Mouse (Mus musculus) E14TG2a.4 (cell line): ENCODE measurements around the gene Katnal1.
A peak's percentile ranks its signal among the peaks of the same experiment; 100 is the strongest.

Experiments used
- H3K27me3 ChIP-seq: 2 replicates; pipeline ENCODE4 v1.6.1; 2014; ENCODE audit warnings: low read length, control low read depth; ENCODE audit not compliant: insufficient read depth
- H3K36me3 ChIP-seq: 2 replicates; pipeline ENCODE4 v1.6.1; 2014; ENCODE audit warnings: low read length, control low read depth; ENCODE audit not compliant: insufficient read depth
- H3K4me1 ChIP-seq: replicated peaks from 2 replicates; pipeline ENCODE4 v1.6.1; 2014; ENCODE audit warnings: low read depth, low read length, control low read depth
- H3K4me3 ChIP-seq: replicated peaks from 2 replicates; pipeline ENCODE4 v1.5.1; 2014; ENCODE audit warnings: mild to moderate bottlenecking, low read length
- H3K9me3 ChIP-seq: 2 replicates; pipeline ENCODE4 v1.6.1; 2014; ENCODE audit warnings: low read length, control low read depth
- CTCF ChIP-seq: conservative IDR thresholded peaks from 2 replicates; pipeline ENCODE4 v1.5.1; 2014; ENCODE audit warnings: low read length
- NANOG ChIP-seq: IDR thresholded peaks from 2 replicates; pipeline ENCODE4 v1.6.1; 2014; ENCODE audit warnings: borderline replicate concordance, low read length, mixed read lengths
- POU5F1 ChIP-seq: IDR thresholded peaks from 2 replicates; pipeline ENCODE4 v1.6.1; 2014; ENCODE audit warnings: low read length, borderline replicate concordance

Gene Katnal1

DNA sequence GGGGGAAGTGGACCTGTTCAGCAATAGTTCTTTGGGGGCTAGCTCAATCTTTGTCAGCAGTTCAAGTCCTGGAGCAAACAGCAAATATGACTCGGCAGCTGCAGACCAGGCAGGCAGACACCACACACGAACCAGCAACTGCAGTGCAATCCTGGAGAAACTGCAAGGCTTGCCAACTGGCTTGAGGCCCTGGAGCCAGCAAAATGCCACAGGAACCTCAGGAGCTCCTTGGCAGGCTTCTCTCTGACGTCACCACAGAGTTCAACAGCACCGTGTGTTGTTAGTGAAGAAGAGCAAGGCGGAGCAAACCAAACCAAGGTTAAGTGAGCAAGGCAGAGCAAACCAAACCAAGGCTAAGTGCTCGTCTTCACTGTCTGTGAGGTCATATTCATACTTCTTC lies 79.6 kb downstream of the Katnal1 start:
- Histone ChIP-seq H3K4me3 (no peak overlapping the region), H3K36me3 (no peaks in the 10 kb centered on the region), H3K27me3 (no peaks in the 10 kb centered on the region), H3K4me1 (peaks cover 23% of the 10 kb centered on the region), H3K9me3 (no peaks in the 10 kb centered on the region)
- no peak for TF ChIP-seq CTCF
- TF ChIP-seq POU5F1: no peak
- TF ChIP-seq NANOG: no peak

DNA sequence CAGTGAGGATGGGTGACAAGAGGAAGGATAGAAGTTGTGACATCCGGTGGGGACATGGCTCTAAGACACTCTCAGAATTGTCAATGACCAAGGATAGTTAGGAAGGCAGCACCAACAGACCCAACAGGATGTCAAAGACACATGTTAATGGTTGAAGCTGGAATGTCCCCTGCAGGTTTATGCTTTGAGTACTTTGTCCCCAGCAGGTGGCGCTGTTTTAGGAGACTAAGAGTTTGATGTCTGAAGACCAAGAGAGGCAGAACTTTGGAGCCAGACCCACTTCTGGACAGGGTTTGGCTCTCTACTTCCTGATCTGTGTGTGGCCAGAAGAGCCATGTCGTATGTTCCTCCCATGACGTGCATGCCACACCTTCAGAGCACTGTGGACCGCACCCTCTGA lies 82.1 kb downstream of the Katnal1 start:
- Histone ChIP-seq H3K36me3 (no peaks in the 10 kb centered on the region), H3K9me3 (no peaks in the 10 kb centered on the region), H3K4me1 (peaks cover 16% of the 10 kb centered on the region), H3K27me3 (0 out of 2 replicates have a peak, but pooled peaks cover 2% of the 10 kb centered on the region), H3K4me3 (no peak overlapping the region)
- TF ChIP-seq CTCF (peak; percentile 61), POU5F1 (no peak)

DNA sequence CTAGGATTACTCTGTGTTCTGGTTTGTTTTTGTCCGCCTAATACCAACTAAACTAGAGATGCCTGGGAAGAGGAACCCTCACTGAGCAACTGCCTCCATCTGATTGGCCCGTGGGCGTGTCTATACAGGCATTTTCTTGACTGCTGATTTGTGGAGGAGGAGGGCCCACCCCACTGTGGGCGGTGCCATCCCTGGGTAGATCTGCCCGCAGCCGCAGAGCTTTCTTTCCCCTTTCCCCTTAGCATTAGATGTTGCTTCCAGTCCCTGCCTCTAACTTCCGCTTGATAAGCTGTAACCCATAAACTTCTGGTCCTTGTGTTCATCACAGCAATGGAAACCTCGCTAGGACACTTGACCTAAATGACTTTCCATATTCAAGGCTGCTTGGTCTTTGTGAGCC lies 92.1 kb downstream of the Katnal1 start:
- no peaks in the 10 kb centered on the region for H3K36me3 ChIP-seq
- no peak for TF ChIP-seq NANOG
- TF ChIP-seq POU5F1: no peak
- TF ChIP-seq CTCF: no peak
- H3K27me3 ChIP-seq: peaks cover 20% of the 10 kb centered on the region
- H3K4me3 ChIP-seq: peak overlapping the region; percentile 46
- no peaks in the 10 kb centered on the region for H3K9me3 ChIP-seq
- H3K4me1 ChIP-seq: peaks cover 19% of the 10 kb centered on the region

DNA sequence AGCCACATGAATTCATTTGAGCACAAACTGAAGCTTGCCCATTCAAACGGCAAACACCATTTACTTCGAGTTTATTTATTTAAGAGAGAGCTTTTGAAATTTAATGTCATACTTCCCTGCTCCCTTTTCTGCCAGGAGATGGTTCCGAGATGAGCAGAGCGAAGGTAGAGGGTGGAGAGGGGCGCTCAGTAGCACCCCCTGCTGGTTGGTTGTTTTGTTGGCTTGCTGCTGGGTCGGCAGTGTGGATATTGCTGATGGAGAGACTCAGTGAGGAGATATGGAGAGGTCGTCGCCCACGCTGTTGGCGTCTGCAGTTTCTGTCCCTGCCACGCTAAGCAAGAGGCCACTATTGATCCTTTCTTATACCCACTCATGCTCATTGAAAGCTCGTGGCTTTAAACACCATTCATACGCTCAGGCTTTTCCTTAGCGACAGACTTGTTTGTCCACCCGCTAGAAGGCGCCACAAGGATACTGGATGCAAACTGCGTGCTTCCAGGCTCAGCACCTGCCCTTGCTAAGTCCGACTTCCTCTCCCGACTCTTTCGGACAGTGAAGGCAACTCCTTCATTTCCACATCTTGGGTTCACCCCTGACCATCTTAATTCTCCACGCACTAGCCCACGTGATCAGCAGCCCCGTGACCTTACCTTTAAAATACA lies 97.4 kb downstream of the Katnal1 start:
- Histone ChIP-seq H3K36me3 (no peaks in the 10 kb centered on the region), H3K4me1 (peaks cover 26% of the 10 kb centered on the region), H3K27me3 (peaks cover 58% of the 10 kb centered on the region), H3K9me3 (no peaks in the 10 kb centered on the region), H3K4me3 (peak overlapping the region; percentile 59)
- no peak for TF ChIP-seq NANOG
- peak; percentile 91 for TF ChIP-seq CTCF
- no peak for TF ChIP-seq POU5F1

DNA sequence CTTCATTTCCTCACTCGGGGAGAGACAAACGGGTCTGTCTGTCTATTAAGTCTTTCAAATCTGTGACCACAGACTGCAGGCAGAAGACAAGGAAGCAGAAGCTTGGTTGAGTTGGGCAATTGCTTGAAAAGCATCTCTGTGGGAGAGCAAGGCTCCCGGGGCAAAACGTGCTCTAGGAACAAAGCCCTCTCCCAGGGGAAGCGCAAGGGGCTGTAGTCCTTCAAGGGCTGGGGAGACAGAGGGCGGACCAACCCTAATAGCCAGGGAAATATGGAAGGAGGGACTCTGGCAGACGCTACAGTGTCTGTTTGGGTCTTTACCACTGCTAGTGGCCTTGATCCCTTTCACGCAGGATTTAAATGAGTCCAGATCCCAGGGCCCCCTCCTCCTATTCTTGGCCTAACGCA lies 98.0 kb downstream of the Katnal1 start:
- H3K27me3 ChIP-seq: peaks cover 63% of the 10 kb centered on the region
- no peaks in the 10 kb centered on the region for H3K36me3 ChIP-seq
- TF ChIP-seq NANOG (no peak), POU5F1 (no peak), CTCF (no peak)
- H3K9me3 ChIP-seq: no peaks in the 10 kb centered on the region
- peaks cover 23% of the 10 kb centered on the region for H3K4me1 ChIP-seq
- peak overlapping the region; percentile 59 for H3K4me3 ChIP-seq

DNA sequence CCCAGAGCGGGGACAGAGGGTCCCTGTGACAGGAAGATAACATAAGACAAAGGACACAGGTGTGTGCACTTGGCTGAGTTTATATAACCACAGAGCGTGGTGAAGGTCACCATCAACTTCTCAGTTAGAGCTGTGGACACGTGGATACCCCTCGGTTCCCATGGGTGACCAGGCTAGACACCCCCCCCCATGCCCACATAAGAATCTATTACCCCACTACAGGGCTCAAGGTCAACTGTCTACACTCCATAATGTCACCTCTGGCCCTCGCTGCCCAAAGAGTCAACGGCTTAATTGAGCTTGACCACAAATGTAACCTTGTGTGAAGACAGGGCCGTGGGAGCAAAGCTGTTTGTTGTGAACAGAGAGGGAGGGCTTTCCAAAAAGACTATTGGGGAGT lies 103.4 kb downstream of the Katnal1 start:
- no peaks in the 10 kb centered on the region for H3K36me3 ChIP-seq
- no peak overlapping the region for H3K4me3 ChIP-seq
- H3K9me3 ChIP-seq: no peaks in the 10 kb centered on the region
- TF ChIP-seq CTCF: no peak
- TF ChIP-seq NANOG: no peak
- no peak for TF ChIP-seq POU5F1
- peaks cover 71% of the 10 kb centered on the region for H3K27me3 ChIP-seq
- peaks cover 7% of the 10 kb centered on the region for H3K4me1 ChIP-seq

GRCm38 (mm10) chr5:148822772-148823171 lies 106.3 kb downstream of the Katnal1 start:
- Histone ChIP-seq H3K4me3 (no peak overlapping the region), H3K9me3 (no peaks in the 10 kb centered on the region), H3K27me3 (peaks cover 57% of the 10 kb centered on the region), H3K36me3 (no peaks in the 10 kb centered on the region), H3K4me1 (peaks cover 6% of the 10 kb centered on the region; the same call in 1 of the 2 replicates)
- TF ChIP-seq CTCF (no peak), NANOG (no peak), POU5F1 (no peak)
